Mouse (Mus musculus): Measurements from ENCODE around the gene C1rl.

- TF ChIP-seq CTCF (IDR thresholded peaks at IDR 0.05; ENCODE audit: control insufficient read depth, insufficient read depth, insufficient read length) (no peak), CEBPB (IDR thresholded peaks at IDR 0.05; ENCODE audit: low read depth) (no peak)
These were observed 15.4 kb downstream of the C1rl start for GRCm38 (mm10) chr6:124508292-124508691.
